Mouse (Mus musculus): ENCODE data around the gene Mrpl16. TPM values are rescaled to one million over a fixed set of nuclear protein-coding genes. Genes with fewer than 3 reads are reported as not detected.
A peak's percentile ranks its signal among the peaks of the same experiment; 100 is the strongest.

Gene Mrpl16
- 10.5 TPM in 1 of 2 replicates, not detected in the other for polyA plus RNA-seq (2012; ENCODE audit: insufficient read depth, low replicate concordance)

- H3K4me1 ChIP-seq: peaks cover 37% of the 10 kb centered on the region
- no peak for TF ChIP-seq GATA1 (IDR thresholded peaks at IDR 0.05; ENCODE audit: borderline replicate concordance, low read length)
- 0 out of 2 replicates have a peak, but pooled peaks have one; percentile 32 for TF ChIP-seq FLI1 (IDR thresholded peaks at IDR 0.05; ENCODE audit: low read length)
- peaks cover 32% of the 10 kb centered on the region for H3K36me3 ChIP-seq (replicated peaks; ENCODE audit: low read length)
- peak within 1 kb of the TSS; percentile 93 for H3K4me3 ChIP-seq (replicated peaks)
- H3K27me3 ChIP-seq (replicated peaks): no peaks in the 10 kb centered on the region
- H3K9me3 ChIP-seq: no peaks in the 10 kb centered on the region
Measured at GRCm38 (mm10) chr19:11770205-11770892, at the start of gene Mrpl16. Mrpl16 (plus strand) TSS chr19:11770391.

GRCm38 (mm10) chr19:11723870-11724269, 46.3 kb upstream of the Mrpl16 start:
- H3K27me3 ChIP-seq (replicated peaks): no peaks in the 10 kb centered on the region
- H3K4me1 ChIP-seq: no peaks in the 10 kb centered on the region
- no peaks in the 10 kb centered on the region for H3K36me3 ChIP-seq (replicated peaks; ENCODE audit: low read length)
- no peak overlapping the region for H3K4me3 ChIP-seq (replicated peaks)
- no peaks in the 10 kb centered on the region for H3K9me3 ChIP-seq
- TF ChIP-seq GATA1 (IDR thresholded peaks at IDR 0.05; ENCODE audit: borderline replicate concordance, low read length): no peak
- no peak for TF ChIP-seq FLI1 (IDR thresholded peaks at IDR 0.05; ENCODE audit: low read length)

- Histone ChIP-seq H3K4me3 (replicated peaks) (no peak overlapping the region), H3K9me3 (no peaks in the 10 kb centered on the region), H3K4me1 (no peaks in the 10 kb centered on the region), H3K27me3 (replicated peaks) (no peaks in the 10 kb centered on the region), H3K36me3 (replicated peaks; ENCODE audit: low read length) (no peaks in the 10 kb centered on the region)
- TF ChIP-seq FLI1 (IDR thresholded peaks at IDR 0.05; ENCODE audit: low read length) (no peak), GATA1 (IDR thresholded peaks at IDR 0.05; ENCODE audit: borderline replicate concordance, low read length) (no peak)
Measured at GRCm38 (mm10) chr19:11724275-11724674, 45.9 kb upstream of the Mrpl16 start.

GRCm38 (mm10) chr19:11725915-11726314, 44.3 kb upstream of the Mrpl16 start:
- H3K4me3 ChIP-seq (replicated peaks): no peak overlapping the region
- H3K4me1 ChIP-seq: no peaks in the 10 kb centered on the region
- TF ChIP-seq FLI1 (IDR thresholded peaks at IDR 0.05; ENCODE audit: low read length) (no peak), GATA1 (IDR thresholded peaks at IDR 0.05; ENCODE audit: borderline replicate concordance, low read length) (no peak)
- no peaks in the 10 kb centered on the region for H3K27me3 ChIP-seq (replicated peaks)
- no peaks in the 10 kb centered on the region for H3K36me3 ChIP-seq (replicated peaks; ENCODE audit: low read length)
- H3K9me3 ChIP-seq: no peaks in the 10 kb centered on the region

GRCm38 (mm10) chr19:11727304-11727703, 42.9 kb upstream of the Mrpl16 start:
- TF ChIP-seq GATA1 (IDR thresholded peaks at IDR 0.05; ENCODE audit: borderline replicate concordance, low read length) (no peak), FLI1 (IDR thresholded peaks at IDR 0.05; ENCODE audit: low read length) (no peak)
- Histone ChIP-seq H3K36me3 (replicated peaks; ENCODE audit: low read length) (no peaks in the 10 kb centered on the region), H3K4me3 (replicated peaks) (no peak overlapping the region), H3K4me1 (no peaks in the 10 kb centered on the region), H3K9me3 (no peaks in the 10 kb centered on the region), H3K27me3 (replicated peaks) (no peaks in the 10 kb centered on the region)

GRCm38 (mm10) chr19:11730278-11730677, 39.9 kb upstream of the Mrpl16 start:
- Histone ChIP-seq H3K4me3 (replicated peaks) (no peak overlapping the region), H3K9me3 (no peaks in the 10 kb centered on the region), H3K4me1 (no peaks in the 10 kb centered on the region), H3K36me3 (replicated peaks; ENCODE audit: low read length) (no peaks in the 10 kb centered on the region), H3K27me3 (replicated peaks) (no peaks in the 10 kb centered on the region)
- TF ChIP-seq GATA1 (IDR thresholded peaks at IDR 0.05; ENCODE audit: borderline replicate concordance, low read length) (no peak), FLI1 (IDR thresholded peaks at IDR 0.05; ENCODE audit: low read length) (no peak)

- TF ChIP-seq FLI1 (IDR thresholded peaks at IDR 0.05; ENCODE audit: low read length) (no peak), GATA1 (IDR thresholded peaks at IDR 0.05; ENCODE audit: borderline replicate concordance, low read length) (no peak)
- H3K27me3 ChIP-seq (replicated peaks): no peaks in the 10 kb centered on the region
- H3K9me3 ChIP-seq: no peaks in the 10 kb centered on the region
- H3K36me3 ChIP-seq (replicated peaks; ENCODE audit: low read length): no peaks in the 10 kb centered on the region
- no peaks in the 10 kb centered on the region for H3K4me1 ChIP-seq
- no peak overlapping the region for H3K4me3 ChIP-seq (replicated peaks)
Measured at GRCm38 (mm10) chr19:11736455-11736854, 33.7 kb upstream of the Mrpl16 start.

GRCm38 (mm10) chr19:11745680-11746079, 24.5 kb upstream of the Mrpl16 start:
- Histone ChIP-seq H3K9me3 (no peaks in the 10 kb centered on the region), H3K36me3 (replicated peaks; ENCODE audit: low read length) (no peaks in the 10 kb centered on the region), H3K4me3 (replicated peaks) (no peak overlapping the region), H3K27me3 (replicated peaks) (peaks cover 5% of the 10 kb centered on the region), H3K4me1 (no peaks in the 10 kb centered on the region)
- no peak for TF ChIP-seq FLI1 (IDR thresholded peaks at IDR 0.05; ENCODE audit: low read length)
- TF ChIP-seq GATA1 (IDR thresholded peaks at IDR 0.05; ENCODE audit: borderline replicate concordance, low read length): no peak

GRCm38 (mm10) chr19:11747298-11747697, 22.9 kb upstream of the Mrpl16 start, which contains the start of gene Gif:
Gif (plus strand) TSS chr19:11747554.
- Histone ChIP-seq H3K4me1 (no peaks in the 10 kb centered on the region), H3K27me3 (replicated peaks) (peaks cover 5% of the 10 kb centered on the region), H3K36me3 (replicated peaks; ENCODE audit: low read length) (no peaks in the 10 kb centered on the region), H3K9me3 (no peaks in the 10 kb centered on the region), H3K4me3 (replicated peaks) (no peak within 1 kb of the TSS)
- TF ChIP-seq GATA1 (IDR thresholded peaks at IDR 0.05; ENCODE audit: borderline replicate concordance, low read length) (no peak), FLI1 (IDR thresholded peaks at IDR 0.05; ENCODE audit: low read length) (no peak)

GRCm38 (mm10) chr19:11765059-11765458, 5.1 kb upstream of the Mrpl16 start:
- H3K36me3 ChIP-seq (replicated peaks; ENCODE audit: low read length): no peaks in the 10 kb centered on the region
- TF ChIP-seq GATA1 (IDR thresholded peaks at IDR 0.05; ENCODE audit: borderline replicate concordance, low read length): no peak
- TF ChIP-seq FLI1 (IDR thresholded peaks at IDR 0.05; ENCODE audit: low read length): no peak
- no peaks in the 10 kb centered on the region for H3K27me3 ChIP-seq (replicated peaks)
- no peaks in the 10 kb centered on the region for H3K9me3 ChIP-seq
- H3K4me1 ChIP-seq: peaks cover 23% of the 10 kb centered on the region
- H3K4me3 ChIP-seq (replicated peaks): no peak overlapping the region
